Mouse (Mus musculus): ENCODE data around the gene P2rx5. TPM values are rescaled to one million over a fixed set of nuclear protein-coding genes. Genes with fewer than 3 reads are reported as not detected.

Gene P2rx5
- polyA plus RNA-seq, 1 experiment: not detected

DNA sequence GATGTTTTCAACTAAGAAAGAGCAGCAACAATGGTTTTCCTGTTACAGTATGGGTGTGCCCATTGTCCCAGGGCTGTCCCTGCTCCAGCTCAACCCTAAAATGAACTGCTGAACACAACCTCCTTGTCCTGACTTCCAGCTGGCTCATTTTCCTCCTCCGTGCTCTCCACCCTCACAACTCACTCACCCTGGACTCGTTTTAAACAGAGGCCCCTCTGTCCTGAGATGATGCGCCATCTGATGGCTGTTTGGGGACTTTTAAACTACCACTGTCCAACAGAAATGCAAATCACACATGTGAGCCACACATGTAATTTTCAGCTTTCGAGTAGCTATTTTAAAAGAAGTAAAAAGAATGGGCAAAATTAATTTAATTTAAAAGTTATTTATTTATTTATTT lies 41.4 kb downstream of the P2rx5 start:
- no peak overlapping the region for H3K4me3 ChIP-seq (ENCODE audit: insufficient read depth, low read depth, low read length)
- H3K4me1 ChIP-seq (ENCODE audit: control insufficient read depth, insufficient read depth, low read length): peaks cover 6% of the 10 kb centered on the region
- WGBS: 38% methylated on average over 4 of the region's 4 CpGs
- TF ChIP-seq POLR2A (IDR thresholded peaks at IDR 0.05; ENCODE audit: insufficient read depth, low read depth, low read length): no peak
- no peak for TF ChIP-seq CTCF (IDR thresholded peaks at IDR 0.05; ENCODE audit: insufficient read depth, low read depth, low read length)
- no peak overlapping the region for H3K27ac ChIP-seq (ENCODE audit: insufficient read depth, low read depth, low read length)

DNA sequence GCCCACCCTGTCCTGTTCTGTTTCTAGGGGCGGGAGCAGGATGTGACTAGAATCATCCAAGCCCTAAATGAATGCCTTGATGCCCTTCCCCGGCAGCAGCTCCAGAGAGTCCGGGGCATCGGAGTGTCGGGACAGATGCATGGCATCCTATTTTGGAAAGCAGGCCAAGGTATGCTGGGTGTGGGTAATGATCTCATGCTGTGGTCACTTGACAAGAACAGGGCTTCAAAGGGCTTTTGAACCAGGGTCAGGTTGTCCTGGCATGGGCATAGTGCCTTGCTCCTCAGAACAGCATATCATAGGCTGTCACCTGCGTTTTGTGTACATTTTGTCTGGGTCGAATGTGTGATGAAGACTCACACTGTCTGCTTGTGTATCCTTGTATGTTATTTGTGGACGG lies 43.7 kb downstream of the P2rx5 start:
- 89% methylated on average over 8 of the region's 8 CpGs for WGBS
- no peaks in the 10 kb centered on the region; the same call in 1 of the 2 replicates for H3K4me1 ChIP-seq (ENCODE audit: control insufficient read depth, insufficient read depth, low read length)

DNA sequence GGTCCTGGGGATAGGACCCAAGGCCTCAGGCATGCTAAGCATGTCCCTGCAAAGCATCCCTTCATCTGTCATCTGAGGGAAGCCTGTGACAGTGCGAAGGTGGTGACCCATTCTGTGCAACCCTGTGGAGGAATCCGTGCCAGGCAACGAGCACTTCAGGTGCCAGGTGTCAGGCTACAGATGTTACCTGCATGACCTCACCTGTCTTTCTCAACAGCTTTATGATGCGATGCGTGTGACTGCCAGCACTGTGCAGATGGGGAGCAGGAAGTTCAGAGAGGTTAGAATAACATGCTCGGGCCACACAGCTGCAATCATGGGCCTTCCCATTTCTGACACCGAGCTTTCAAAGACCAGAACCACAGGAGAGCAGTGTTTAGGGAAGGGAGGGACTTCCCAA lies 45.0 kb downstream of the P2rx5 start:
- TF ChIP-seq POLR2A (IDR thresholded peaks at IDR 0.05; ENCODE audit: insufficient read depth, low read depth, low read length): no peak
- no peak for TF ChIP-seq CTCF (IDR thresholded peaks at IDR 0.05; ENCODE audit: insufficient read depth, low read depth, low read length)
- Histone ChIP-seq H3K4me3 (ENCODE audit: insufficient read depth, low read depth, low read length) (no peak overlapping the region), H3K4me1 (ENCODE audit: control insufficient read depth, insufficient read depth, low read length) (no peaks in the 10 kb centered on the region; the same call in 1 of the 2 replicates), H3K27ac (ENCODE audit: insufficient read depth, low read depth, low read length) (no peak overlapping the region)
- whole genome bisulfite sequencing: 82% methylated on average over 7 of the region's 7 CpGs

More for the DNA sequence above, 43.7 kb downstream of the P2rx5 start:
- Histone ChIP-seq H3K4me3 (ENCODE audit: insufficient read depth, low read depth, low read length) (no peak overlapping the region), H3K27ac (ENCODE audit: insufficient read depth, low read depth, low read length) (no peak overlapping the region)
- no peak for TF ChIP-seq POLR2A (IDR thresholded peaks at IDR 0.05; ENCODE audit: insufficient read depth, low read depth, low read length)
- no peak for TF ChIP-seq CTCF (IDR thresholded peaks at IDR 0.05; ENCODE audit: insufficient read depth, low read depth, low read length)

DNA sequence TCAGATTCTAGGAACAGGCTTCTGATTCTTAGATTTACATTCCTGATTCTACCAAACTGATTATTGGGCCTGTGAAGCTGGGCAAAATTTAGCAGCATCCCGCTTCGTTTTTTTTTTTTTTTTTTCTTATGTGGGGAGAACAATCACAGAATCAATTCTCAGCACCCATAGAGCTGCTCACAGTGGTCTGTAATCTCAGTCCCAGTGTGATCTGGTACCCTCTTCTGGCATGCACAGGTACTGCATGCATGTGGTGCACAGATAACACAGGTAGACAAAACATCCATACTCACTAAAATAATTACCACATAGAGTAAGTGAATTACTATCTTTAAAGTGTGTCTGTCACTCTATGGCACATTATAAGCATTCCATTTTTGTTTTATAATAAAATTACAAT lies 47.4 kb downstream of the P2rx5 start:
- no peak for TF ChIP-seq CTCF (IDR thresholded peaks at IDR 0.05; ENCODE audit: insufficient read depth, low read depth, low read length)
- no peak for TF ChIP-seq POLR2A (IDR thresholded peaks at IDR 0.05; ENCODE audit: insufficient read depth, low read depth, low read length)
- Histone ChIP-seq H3K4me3 (ENCODE audit: insufficient read depth, low read depth, low read length) (no peak overlapping the region), H3K27ac (ENCODE audit: insufficient read depth, low read depth, low read length) (no peak overlapping the region), H3K4me1 (ENCODE audit: control insufficient read depth, insufficient read depth, low read length) (no peaks in the 10 kb centered on the region)
- WGBS: 88% methylated on average over 2 of the region's 2 CpGs

DNA sequence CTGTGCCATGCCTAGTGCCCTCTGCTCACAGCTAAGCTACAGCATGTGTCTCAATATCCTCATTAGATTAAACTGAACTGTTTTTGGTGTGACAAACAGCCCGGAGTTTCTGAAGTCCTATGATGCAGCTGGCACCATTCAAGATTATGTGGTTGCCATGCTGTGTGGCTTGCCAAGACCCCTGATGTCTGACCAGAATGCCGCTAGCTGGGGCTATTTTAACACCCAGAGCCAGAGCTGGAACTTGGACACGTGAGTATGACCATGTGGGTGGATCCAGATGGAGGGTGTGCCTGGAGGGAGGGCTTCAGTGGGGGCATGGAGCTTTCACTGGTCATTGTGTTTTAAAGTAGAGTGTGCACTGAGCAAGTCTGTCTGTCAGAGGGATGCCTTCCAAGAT lies 53.7 kb downstream of the P2rx5 start:
- H3K4me3 ChIP-seq (ENCODE audit: insufficient read depth, low read depth, low read length): no peak overlapping the region
- no peaks in the 10 kb centered on the region for H3K4me1 ChIP-seq (ENCODE audit: control insufficient read depth, insufficient read depth, low read length)
- whole genome bisulfite sequencing: 50% methylated on average over 3 of the region's 3 CpGs
- no peak for TF ChIP-seq POLR2A (IDR thresholded peaks at IDR 0.05; ENCODE audit: insufficient read depth, low read depth, low read length)
- no peak for TF ChIP-seq CTCF (IDR thresholded peaks at IDR 0.05; ENCODE audit: insufficient read depth, low read depth, low read length)
- H3K27ac ChIP-seq (ENCODE audit: insufficient read depth, low read depth, low read length): no peak overlapping the region

DNA sequence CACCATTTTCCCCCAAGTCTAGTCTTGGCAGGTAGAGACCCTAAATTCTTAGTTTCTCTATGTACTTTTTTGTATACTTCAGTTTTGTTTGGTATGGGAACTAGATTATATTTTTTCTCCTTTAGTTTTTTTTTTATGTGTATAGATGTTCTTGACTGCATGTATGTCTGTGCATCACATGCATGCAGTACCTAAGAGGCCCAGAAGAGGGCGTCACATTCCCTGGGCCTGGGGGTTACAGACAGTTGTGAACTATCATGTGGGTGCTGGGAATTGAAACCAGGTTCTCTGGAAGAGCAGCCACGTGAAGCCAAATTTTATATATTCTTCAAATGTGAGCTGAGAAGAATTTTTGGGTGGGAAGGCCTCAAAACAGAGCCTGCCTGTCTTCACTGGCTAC lies 59.5 kb downstream of the P2rx5 start:
- TF ChIP-seq CTCF (IDR thresholded peaks at IDR 0.05; ENCODE audit: insufficient read depth, low read depth, low read length) (no peak), POLR2A (IDR thresholded peaks at IDR 0.05; ENCODE audit: insufficient read depth, low read depth, low read length) (no peak)
- 70% methylated on average over 2 of the region's 2 CpGs for WGBS
- Histone ChIP-seq H3K4me3 (ENCODE audit: insufficient read depth, low read depth, low read length) (no peak overlapping the region), H3K27ac (ENCODE audit: insufficient read depth, low read depth, low read length) (no peak overlapping the region), H3K4me1 (ENCODE audit: control insufficient read depth, insufficient read depth, low read length) (no peaks in the 10 kb centered on the region)

DNA sequence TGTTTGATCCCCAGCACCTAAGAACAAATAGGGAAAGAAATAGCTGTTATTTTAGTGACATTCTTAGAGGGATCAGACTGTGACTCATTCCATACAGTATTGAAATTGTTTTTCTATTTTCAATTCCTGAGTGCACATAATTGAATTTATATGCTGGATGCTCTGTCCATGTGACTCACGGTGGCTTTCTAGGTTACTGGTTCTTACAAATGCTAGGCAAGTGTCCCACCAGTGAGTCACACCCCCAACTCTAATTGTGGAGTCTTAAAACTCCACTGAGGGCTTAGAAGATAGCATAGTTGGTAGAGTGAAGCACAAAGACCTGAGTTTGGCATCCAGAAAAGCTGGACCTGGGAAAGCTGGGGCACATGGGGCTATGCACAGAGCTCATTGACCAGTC lies 60.4 kb downstream of the P2rx5 start:
- 72% methylated on average over 1 of the region's 1 CpGs for WGBS
- no peak overlapping the region for H3K27ac ChIP-seq (ENCODE audit: insufficient read depth, low read depth, low read length)
- no peaks in the 10 kb centered on the region for H3K4me1 ChIP-seq (ENCODE audit: control insufficient read depth, insufficient read depth, low read length)
- no peak overlapping the region for H3K4me3 ChIP-seq (ENCODE audit: insufficient read depth, low read depth, low read length)
- TF ChIP-seq CTCF (IDR thresholded peaks at IDR 0.05; ENCODE audit: insufficient read depth, low read depth, low read length) (no peak), POLR2A (IDR thresholded peaks at IDR 0.05; ENCODE audit: insufficient read depth, low read depth, low read length) (no peak)

Other genes with a start within 250 kb of the P2rx5 start
- gene Atp2a3, start 199.3 kb upstream of the P2rx5 start, polyA plus RNA-seq (2012; ENCODE audit: insufficient read depth, insufficient read length, low replicate concordance, missing spikeins): 103 TPM in 1 of 2 replicates, not detected in the other
- gene P2rx1, start 161.3 kb upstream of the P2rx5 start, polyA plus RNA-seq (2012; ENCODE audit: insufficient read depth, insufficient read length, low replicate concordance, missing spikeins): not detected in 2 replicates
- gene Camkk1, start 141.4 kb upstream of the P2rx5 start, polyA plus RNA-seq (2012; ENCODE audit: insufficient read depth, insufficient read length, low replicate concordance, missing spikeins): not detected in 2 replicates
- not detected in 2 replicates for gene Ncbp3, start 112.6 kb upstream of the P2rx5 start, polyA plus RNA-seq (2012; ENCODE audit: insufficient read depth, insufficient read length, low replicate concordance, missing spikeins)
- gene Itgae, start 69.8 kb upstream of the P2rx5 start, polyA plus RNA-seq (2012; ENCODE audit: insufficient read depth, insufficient read length, low replicate concordance, missing spikeins): not detected in 2 replicates
- gene Haspin, start 22.1 kb upstream of the P2rx5 start, polyA plus RNA-seq (2012; ENCODE audit: insufficient read depth, insufficient read length, low replicate concordance, missing spikeins): not detected in 2 replicates
- gene Emc6, start 16.6 kb downstream of the P2rx5 start, polyA plus RNA-seq (2012; ENCODE audit: insufficient read depth, insufficient read length, low replicate concordance, missing spikeins): not detected in 2 replicates
- not detected in 2 replicates for gene Tax1bp3, start 16.7 kb downstream of the P2rx5 start, polyA plus RNA-seq (2012; ENCODE audit: insufficient read depth, insufficient read length, low replicate concordance, missing spikeins)
- not detected in 2 replicates for gene Ctns, start 38.6 kb downstream of the P2rx5 start, polyA plus RNA-seq (2012; ENCODE audit: insufficient read depth, insufficient read length, low replicate concordance, missing spikeins)
- not detected in 2 replicates for gene Shpk, start 39.0 kb downstream of the P2rx5 start, polyA plus RNA-seq (2012; ENCODE audit: insufficient read depth, insufficient read length, low replicate concordance, missing spikeins)
- not detected in 2 replicates for gene Trpv1, start 73.9 kb downstream of the P2rx5 start, polyA plus RNA-seq (2012; ENCODE audit: insufficient read depth, insufficient read length, low replicate concordance, missing spikeins)
- not detected in 2 replicates for gene Trpv3, start 107.0 kb downstream of the P2rx5 start, polyA plus RNA-seq (2012; ENCODE audit: insufficient read depth, insufficient read length, low replicate concordance, missing spikeins)
- not detected in 2 replicates for gene Aspa, start 169.2 kb downstream of the P2rx5 start, polyA plus RNA-seq (2012; ENCODE audit: insufficient read depth, insufficient read length, low replicate concordance, missing spikeins)
- not detected in 2 replicates for gene Gm49340, start 169.3 kb downstream of the P2rx5 start, polyA plus RNA-seq (2012; ENCODE audit: insufficient read depth, insufficient read length, low replicate concordance, missing spikeins)
- not detected in 2 replicates for gene Spata22, start 169.3 kb downstream of the P2rx5 start, polyA plus RNA-seq (2012; ENCODE audit: insufficient read depth, insufficient read length, low replicate concordance, missing spikeins)
- not detected in 2 replicates for gene Olfr20, start 190.4 kb downstream of the P2rx5 start, polyA plus RNA-seq (2012; ENCODE audit: insufficient read depth, insufficient read length, low replicate concordance, missing spikeins)
- gene Olfr376, start 210.8 kb downstream of the P2rx5 start, polyA plus RNA-seq (2012; ENCODE audit: insufficient read depth, insufficient read length, low replicate concordance, missing spikeins): not detected in 2 replicates
- not detected in 2 replicates for gene Olfr1, start 239.2 kb downstream of the P2rx5 start, polyA plus RNA-seq (2012; ENCODE audit: insufficient read depth, insufficient read length, low replicate concordance, missing spikeins)